Mouse (Mus musculus): ENCODE results near the gene Rex1bd. TPM values are rescaled to one million over a fixed set of nuclear protein-coding genes. Genes with fewer than 3 reads are reported as not detected.
"Not testable (repeated sequence)": the region's sequence is repeated elsewhere in the genome, so short reads cannot be mapped to it uniquely, and the experiment has no call there.

Gene Rex1bd
- total RNA-seq, 1 experiment from 2014 or later, result 29.8 TPM

DNA sequence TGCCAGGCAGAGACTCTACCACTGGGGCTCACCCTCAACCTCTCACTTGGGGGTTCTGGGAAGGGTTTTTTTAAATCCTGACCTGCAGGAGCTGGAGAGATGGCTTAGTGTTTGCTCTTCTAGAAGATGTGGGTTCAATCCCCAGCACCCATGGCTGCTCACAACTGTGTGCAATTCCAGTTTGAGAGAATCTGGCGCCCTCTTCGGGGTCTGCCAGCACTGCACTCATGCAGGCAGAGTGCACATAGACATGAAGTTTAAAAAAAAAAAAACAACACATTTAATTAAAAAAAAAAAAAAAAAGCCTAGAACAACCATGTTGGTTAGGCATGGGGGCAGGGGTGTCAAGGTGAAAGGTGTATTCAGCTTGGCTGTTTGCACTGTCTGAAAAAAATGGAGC lies 23.8 kb upstream of the Rex1bd start:
- ATAC-seq (ENCODE audit: extremely low read depth, insufficient number of reproducible peaks, low FRiP score, poor library complexity, severe bottlenecking), result no peak

DNA sequence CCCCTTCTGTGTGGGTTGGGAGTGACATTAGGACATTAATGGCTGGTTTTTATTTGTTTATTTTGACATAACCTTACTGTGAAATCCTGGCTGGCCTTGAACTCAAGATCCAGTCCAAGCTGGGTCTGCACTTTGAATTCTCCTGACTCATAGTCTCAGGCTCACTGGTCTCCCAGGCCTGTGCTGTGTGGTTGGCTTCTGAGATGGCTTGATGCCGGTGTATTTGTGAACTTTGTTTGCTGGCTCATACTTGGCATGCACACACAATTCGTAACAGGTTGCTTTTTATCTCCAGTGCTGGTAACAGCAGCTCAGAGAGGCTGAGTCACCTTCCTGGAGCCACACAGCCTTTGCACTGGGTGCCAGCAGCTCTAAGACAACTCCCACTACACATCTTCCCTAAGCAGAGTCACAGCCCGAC lies 23.2 kb upstream of the Rex1bd start:
- no peak for ATAC-seq (ENCODE audit: extremely low read depth, insufficient number of reproducible peaks, low FRiP score, poor library complexity, severe bottlenecking)

DNA sequence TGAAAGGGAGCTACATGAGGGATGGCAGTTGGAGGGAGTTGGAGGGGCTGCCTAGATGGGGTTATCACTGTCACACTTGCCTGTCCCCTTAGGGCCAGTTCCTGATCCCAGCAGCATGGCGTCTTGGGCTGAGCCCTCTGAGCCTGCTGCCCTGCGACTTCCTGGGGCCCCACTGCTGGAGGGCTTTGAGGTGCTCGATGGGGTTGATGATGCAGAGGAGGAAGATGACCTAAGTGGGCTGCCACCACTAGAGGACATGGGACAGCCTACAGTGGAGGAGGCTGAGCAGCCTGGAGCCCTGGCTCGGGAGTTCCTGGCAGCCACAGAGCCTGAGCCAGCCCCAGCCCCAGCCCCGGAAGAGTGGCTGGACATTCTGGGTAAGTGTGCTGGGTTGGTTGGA lies 22.7 kb upstream of the Rex1bd start:
- ATAC-seq (ENCODE audit: extremely low read depth, insufficient number of reproducible peaks, low FRiP score, poor library complexity, severe bottlenecking), result no peak

DNA sequence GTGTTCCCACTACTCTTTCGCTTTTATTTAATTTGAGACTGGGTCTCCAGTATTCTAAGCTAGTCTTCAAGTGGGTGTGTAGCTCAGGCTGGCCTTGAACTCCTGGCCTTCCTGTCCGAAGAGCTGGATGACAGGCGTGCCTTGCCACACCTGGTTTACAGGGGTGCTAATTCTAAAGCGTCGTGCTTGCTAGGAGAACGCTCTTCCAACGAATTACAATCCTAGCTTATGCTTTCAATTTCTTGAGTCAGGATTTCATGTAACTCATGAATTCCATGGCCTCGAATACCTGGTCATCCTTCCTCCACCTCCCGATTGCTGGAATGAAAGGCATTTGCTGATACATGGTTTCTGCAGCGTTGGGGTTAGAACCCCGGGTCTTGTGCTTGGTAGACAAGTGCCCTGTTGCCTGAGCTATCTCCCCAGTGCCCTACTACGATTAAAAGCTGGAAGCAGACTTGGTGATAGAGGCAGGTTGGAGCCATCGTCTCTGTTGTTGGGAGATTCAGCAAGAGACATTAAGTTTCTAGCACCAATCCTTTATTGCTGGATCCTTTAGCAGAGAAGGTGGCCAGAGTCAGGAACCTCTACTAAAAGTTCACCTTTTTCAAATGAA lies 21.7 kb upstream of the Rex1bd start:
- no peak for ATAC-seq (ENCODE audit: extremely low read depth, insufficient number of reproducible peaks, low FRiP score, poor library complexity, severe bottlenecking)

DNA sequence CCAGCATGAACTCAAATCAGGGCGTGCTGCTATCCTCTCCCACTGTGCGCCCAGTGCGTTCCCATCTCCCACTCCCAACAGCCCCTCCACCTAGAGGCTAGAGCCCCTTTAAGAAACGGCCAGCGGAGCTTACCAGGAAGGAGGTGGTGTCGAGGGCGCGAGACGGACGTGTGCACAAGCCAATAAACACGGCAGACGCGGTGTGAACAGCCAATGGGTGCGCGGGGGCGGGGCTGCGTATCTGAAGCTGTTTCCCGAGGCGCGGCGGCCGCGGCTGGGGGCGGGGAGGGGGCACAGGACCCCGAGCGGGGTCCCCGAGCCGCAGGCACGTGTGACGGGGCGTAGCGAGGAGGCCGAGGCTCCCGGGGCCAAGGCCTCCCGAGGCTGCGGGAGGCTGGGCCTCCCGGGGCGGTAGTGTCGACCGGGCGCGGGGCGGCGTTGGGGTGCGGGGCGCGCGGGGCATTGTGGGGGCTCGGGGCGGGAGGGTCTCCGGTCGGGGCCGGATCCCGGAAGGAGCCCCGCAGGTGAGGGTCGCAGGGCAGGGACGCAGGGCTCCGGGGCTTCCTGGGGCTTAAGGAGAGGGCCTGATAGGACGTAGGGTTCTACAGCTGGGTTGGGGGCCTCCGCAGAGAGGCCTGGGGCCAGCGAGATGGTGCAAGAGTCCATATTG lies 21.1 kb upstream of the Rex1bd start, which contains the start of the genes Fkbp8 and Kxd1:
Gene Fkbp8 (plus strand): TSS at position 213 of the 670 bp plus-strand sequence.
Gene Kxd1 (minus strand): TSS at position 445 of the 670 bp plus-strand sequence.
- peak; percentile 89 for ATAC-seq (ENCODE audit: extremely low read depth, insufficient number of reproducible peaks, low FRiP score, poor library complexity, severe bottlenecking)

DNA sequence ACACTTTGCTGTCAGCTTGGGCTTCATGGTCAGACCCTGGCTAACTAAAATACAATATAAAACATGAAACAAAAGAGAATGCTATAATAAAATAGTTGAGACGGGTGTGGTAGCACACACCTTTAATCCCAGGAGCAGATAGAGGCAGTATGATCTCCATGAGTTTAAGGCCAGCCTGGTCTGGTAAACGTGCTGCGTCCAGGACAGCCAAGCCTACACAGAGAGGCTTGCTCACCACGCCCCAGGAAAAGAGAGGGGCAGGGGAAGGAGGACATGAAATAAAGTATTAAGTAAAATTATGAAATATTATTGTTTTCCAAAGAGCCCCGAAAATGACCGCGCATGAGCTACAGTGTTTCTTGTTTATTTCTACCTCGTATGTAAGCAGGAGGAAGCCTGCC lies 20.6 kb upstream of the Rex1bd start:
- ATAC-seq (ENCODE audit: extremely low read depth, insufficient number of reproducible peaks, low FRiP score, poor library complexity, severe bottlenecking), result no peak

DNA sequence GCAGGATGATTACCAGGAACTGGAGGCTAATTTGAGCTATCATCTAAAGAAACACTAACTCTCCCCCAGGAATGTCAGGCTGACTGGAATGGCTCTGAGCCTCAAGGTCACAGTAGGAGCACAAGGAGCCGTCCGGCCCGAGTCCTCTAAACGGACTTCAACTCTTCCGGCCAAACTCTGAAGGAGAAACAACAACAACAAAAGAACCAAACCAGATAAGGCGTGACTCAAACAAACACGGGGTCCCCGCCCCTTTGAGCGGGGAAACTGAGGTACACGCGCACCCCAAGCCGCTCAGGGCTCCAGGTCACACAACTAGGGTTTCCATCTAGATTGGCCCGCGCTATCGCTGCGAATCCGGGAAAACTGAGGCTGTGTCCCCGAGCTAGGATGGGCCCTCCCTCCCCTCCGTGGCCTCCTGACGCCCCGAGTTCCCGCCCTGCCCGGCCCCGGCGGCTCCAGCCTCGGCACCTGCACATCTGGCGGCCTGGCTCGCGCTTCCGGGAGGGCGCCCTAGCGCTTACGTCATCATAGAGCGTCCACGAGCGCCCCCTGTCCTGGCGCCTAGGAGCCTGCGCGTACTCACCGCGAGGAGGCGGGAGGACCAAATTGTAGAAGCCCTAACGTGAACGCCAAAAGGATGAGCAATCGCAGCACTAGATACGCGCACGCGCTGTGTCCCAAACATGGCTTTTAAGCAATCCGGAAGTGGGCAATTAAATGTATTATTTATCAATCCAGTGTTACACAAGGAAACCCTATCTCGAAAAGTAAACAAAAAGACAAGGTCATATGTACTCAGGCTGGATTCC lies 16.2 kb upstream of the Rex1bd start:
- ATAC-seq (ENCODE audit: extremely low read depth, insufficient number of reproducible peaks, low FRiP score, poor library complexity, severe bottlenecking), result peak; percentile 91

DNA sequence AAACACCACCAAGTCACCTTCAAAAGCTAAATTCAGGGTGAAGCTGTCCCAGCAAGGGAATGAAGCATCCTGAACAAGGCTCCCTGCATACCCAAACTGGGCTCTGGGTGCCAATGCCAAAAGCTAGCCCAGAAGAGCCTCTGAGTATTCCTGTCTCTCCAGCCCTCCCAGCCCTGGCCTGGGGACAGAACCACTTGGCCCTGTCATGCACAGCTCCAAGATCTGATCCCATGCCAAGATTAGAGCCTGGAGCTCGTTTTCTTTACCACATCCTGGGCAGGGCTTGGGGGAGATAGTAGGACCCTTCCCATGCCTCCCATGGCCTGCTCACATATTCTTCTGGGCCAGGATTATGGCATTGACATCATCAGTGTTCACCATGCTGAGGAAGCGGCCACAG lies 13.1 kb upstream of the Rex1bd start:
- ATAC-seq (ENCODE audit: extremely low read depth, insufficient number of reproducible peaks, low FRiP score, poor library complexity, severe bottlenecking), result no peak

DNA sequence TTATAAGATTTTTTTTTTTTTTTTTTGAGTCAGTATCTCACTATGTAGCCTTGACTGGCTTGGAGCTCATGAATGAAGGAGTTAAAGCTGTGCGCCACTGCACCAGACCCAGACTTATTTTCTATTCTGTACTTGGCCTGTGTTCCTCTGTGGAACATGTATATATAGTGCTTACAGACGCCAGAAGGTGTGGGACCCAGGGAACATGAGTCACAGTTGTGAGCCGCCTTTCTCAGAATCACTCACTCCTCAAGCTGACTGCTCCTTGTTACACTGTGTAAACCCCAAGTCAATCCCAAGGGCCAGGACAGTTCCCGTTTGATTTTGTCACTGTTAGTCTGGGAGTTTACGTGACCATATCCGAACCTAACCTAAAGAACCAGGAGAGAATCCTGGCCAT lies 12.5 kb upstream of the Rex1bd start:
- no peak for ATAC-seq (ENCODE audit: extremely low read depth, insufficient number of reproducible peaks, low FRiP score, poor library complexity, severe bottlenecking)

DNA sequence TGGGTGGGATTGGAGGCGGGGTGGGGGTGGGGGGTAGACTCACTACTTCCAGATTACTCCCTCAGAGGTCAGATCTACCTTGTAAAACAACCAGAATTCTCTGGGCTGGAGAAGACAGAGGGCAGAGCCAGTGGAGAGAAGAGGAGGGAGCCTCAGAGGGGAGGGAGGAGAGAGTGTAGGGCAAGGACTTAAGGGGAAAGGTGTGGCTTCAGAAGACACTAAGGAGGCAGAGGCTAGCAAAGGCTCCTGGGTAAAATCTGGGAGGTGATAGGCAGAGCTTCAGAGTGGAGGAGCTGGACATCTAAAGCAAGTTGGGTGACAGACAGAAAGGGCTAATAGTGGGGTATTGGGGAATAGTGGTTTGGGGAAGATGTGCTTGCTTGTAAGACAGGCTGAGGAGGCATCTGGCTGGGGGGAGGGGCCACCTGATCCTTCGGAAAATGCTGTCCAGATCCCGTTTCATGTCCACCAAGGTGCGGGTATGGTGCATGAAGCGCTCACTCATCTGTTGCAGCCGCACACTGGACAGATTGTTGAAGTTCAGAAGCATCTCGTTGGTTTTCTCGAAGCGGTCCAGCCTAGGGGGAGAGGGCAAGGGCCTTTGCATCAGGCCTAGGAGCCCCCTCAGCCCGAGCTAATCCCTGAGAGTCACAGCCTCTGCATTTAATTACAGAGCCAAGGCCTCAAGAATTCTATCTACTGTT lies 11.5 kb upstream of the Rex1bd start:
- no peak for ATAC-seq (ENCODE audit: extremely low read depth, insufficient number of reproducible peaks, low FRiP score, poor library complexity, severe bottlenecking)

DNA sequence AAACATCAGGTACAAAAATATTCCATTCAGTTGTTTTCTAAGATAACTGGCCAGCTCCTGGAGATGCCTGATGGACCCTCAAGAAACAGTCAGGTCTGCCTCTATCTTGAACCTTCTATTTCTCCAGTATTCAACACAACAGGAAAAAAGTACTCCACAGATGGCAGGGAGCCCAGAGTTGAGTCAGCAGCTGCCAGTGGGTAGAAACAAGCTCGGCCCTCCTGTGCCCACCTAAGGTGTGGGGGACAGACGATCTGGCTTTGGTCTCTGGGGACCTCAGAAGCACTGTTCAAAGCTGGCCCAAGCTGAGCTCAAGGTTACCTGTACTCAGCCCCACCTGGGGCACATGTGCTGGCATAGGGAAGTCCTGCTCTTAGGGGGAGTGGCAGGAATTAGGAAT lies 6.9 kb upstream of the Rex1bd start:
- ATAC-seq (ENCODE audit: extremely low read depth, insufficient number of reproducible peaks, low FRiP score, poor library complexity, severe bottlenecking), result no peak

DNA sequence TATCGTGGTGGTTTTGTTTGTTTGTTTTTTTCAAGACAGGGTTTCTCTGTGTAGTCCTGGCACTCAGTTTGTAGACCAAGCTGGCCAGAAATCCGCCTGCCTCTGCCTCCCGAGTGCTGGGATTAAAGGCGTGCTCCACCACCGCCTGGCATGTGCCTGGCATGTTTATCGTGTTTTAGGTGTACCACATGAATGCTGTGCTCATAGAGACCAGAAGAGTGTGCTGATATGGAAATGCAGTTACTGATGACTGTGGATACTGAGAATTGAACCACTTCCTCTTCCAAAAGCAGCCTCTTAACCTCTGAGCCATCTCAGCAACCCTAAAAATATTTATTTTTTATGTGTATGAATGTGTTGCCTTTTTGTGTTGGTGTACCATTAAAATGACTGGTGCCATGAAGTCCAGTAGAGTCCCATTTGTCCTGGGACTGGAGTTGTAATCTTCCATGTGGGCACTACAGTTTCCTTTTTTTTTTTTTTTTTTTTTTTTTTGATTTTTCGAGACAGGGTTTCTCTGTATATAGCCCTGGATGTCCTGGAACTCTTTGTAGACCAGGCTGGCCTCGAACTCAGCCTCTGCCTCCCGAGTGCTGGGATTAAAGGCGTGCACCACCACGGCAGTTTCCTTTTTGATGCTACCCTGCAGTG lies 5.8 kb upstream of the Rex1bd start:
- ATAC-seq (ENCODE audit: extremely low read depth, insufficient number of reproducible peaks, low FRiP score, poor library complexity, severe bottlenecking), result no peak

DNA sequence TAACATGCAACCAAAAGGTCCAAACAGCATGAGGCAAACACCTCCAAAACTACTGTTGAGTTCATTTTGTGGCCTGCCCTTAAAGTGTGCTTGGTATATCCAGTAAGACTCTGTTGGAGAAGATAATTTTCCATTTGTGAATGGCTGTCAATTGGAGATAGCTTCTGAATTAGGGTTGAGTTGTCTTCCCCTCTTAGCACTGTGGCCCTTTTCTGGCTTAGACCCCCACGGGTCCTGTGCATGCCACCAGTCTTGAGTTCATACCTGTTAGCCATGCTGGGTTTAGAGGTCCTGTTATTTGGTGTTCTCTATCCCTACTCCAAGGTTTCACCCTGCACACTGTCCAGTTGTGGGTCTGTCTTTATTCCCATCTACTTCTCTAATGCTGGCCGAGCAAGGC lies 5.2 kb upstream of the Rex1bd start:
- ATAC-seq (ENCODE audit: extremely low read depth, insufficient number of reproducible peaks, low FRiP score, poor library complexity, severe bottlenecking), result no peak

DNA sequence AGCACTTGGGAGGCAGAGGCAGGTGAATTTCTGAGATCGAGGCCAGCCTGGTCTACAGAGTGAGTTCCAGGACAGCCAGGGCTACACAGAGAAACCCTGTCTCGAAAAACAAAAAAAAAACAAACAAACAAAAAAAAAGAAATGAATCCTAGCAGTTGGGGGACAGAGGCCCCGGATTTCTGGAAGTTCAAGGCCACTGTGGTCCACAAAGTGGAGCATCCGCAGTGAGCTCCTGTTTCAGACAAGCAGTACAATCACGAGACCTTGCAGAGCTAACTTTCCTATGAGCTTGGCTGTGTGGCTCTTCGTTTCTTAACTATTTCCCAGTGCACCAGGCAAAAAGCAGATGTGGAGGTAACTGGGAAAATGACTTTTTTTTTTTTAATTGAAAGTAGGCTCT lies 4.6 kb upstream of the Rex1bd start:
- ATAC-seq (ENCODE audit: extremely low read depth, insufficient number of reproducible peaks, low FRiP score, poor library complexity, severe bottlenecking), result not testable (repeated sequence)

DNA sequence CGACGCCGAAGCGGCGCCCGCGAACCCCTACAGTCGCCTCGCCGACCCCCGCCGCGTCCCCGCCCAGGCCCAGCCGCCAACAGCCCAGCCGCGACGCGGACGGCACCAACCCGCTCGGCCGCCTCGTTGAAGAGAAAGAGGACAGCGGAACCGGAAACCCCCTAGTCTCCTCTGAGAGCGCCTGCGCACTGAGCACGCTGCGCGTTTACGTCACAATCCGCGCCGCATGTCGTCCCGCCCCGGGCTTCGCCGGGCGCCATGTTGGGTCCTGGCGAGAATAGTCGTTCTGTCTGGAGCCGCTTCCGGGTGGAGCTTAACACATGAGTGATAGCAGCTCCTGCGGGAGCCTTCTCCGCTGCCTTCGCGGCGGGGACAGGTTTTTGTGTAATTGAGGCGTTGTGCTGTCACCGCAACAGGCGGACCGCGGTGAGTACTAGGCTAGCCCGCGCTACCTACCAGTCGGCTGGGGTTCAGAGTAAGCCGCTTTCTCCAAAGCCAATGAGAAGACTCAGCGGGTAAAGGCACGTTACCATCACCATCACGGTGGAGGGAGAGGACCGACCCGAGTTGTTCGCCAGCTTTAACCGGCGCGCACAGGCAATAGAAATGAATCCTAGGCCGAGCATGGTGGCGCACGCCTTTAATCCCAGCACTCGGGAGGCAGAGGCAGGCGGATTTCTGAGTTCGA lies 3.8 kb upstream of the Rex1bd start, which contains the start of gene Uba52:
Gene Uba52 (minus strand): TSS at position 574 of the 688 bp plus-strand sequence.
- peak; percentile 75 for ATAC-seq (ENCODE audit: extremely low read depth, insufficient number of reproducible peaks, low FRiP score, poor library complexity, severe bottlenecking)

DNA sequence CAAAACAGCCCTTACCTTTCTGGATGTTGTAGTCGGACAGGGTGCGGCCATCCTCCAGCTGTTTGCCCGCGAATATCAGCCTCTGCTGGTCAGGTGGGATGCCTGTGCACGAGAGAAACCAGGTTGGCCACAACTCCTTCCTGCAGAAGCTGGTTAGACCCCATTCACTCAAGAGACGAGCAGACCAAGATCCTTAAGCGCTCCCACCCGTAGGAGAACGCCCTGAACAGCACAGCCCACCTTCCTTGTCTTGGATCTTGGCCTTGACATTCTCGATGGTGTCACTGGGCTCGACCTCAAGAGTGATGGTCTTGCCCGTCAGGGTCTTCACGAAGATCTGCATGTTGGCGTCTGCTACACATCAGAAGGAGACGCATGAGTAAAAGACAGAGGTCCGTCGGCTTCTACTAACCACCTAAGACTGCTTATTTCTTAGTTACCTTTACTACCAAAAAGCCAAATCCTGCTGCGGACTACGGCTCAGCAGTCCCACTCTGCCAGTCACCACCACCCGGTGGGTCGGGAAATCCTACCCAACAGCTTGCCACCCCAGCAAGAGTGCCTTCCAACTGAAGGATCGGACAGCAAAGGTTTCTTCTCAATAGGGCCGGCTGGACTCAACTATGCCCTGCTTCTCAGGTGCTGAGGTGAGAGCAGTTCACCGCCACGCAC lies 2.9 kb upstream of the Rex1bd start:
- ATAC-seq (ENCODE audit: extremely low read depth, insufficient number of reproducible peaks, low FRiP score, poor library complexity, severe bottlenecking), result no peak

DNA sequence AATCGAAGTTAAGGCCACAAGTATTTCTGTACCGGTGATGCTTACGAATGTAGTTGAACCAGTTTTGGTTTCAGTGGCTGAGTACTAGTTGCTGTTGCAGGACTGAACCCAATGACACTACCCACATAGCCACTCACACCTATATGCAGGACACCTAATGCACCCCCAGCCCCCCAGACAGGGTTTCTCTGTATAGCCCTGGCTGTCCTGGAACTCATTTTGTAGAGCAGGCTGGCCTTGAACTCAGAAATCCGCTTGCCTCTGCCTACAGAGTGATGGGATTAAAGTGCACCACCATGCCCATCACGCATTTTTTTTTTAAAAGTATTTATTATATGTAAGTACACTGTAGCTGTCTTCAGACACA lies 458 bp upstream of the Rex1bd start:
- no peak for ATAC-seq (ENCODE audit: extremely low read depth, insufficient number of reproducible peaks, low FRiP score, poor library complexity, severe bottlenecking)
